Mouse (Mus musculus) spleen, adult 12 weeks (tissue): ENCODE results near the gene Rac3.

ENCODE experiments used
- DNase-seq: peaks from one replicate; pipeline ENCODE4 v3.0.0; 2022; ENCODE audit warnings: low spot score

The Rac3 gene

GRCm38 (mm10) chr11:120706120-120706519 is 15.2 kb upstream of the Rac3 start:
- DNase-seq: no peak

- no peak for DNase-seq
These were observed 14.0 kb upstream of the Rac3 start for GRCm38 (mm10) chr11:120707225-120707624.

- DNase-seq: no peak
These were observed 13.3 kb upstream of the Rac3 start for GRCm38 (mm10) chr11:120707969-120708368.

- DNase-seq: no peak
These were observed 11.7 kb upstream of the Rac3 start for GRCm38 (mm10) chr11:120709551-120709950.

GRCm38 (mm10) chr11:120710672-120711071 is 10.6 kb upstream of the Rac3 start:
- DNase-seq: no peak

GRCm38 (mm10) chr11:120711980-120712604 is 9.2 kb upstream of the Rac3 start:
- no peak for DNase-seq

GRCm38 (mm10) chr11:120712771-120713568 is 8.3 kb upstream of the Rac3 start:
- DNase-seq: peak; percentile 23

- peak; percentile 93 for DNase-seq
These were observed 7.4 kb upstream of the Rac3 start, which contains the start of the genes Cenpx and Lrrc45 for GRCm38 (mm10) chr11:120713580-120714518. Cenpx (minus strand) TSS chr11:120713738. Lrrc45 (plus strand) TSS chr11:120713925.

GRCm38 (mm10) chr11:120714546-120714945 is 6.7 kb upstream of the Rac3 start:
- no peak for DNase-seq

- no peak for DNase-seq
These were observed 6.1 kb upstream of the Rac3 start for GRCm38 (mm10) chr11:120715131-120715530.

GRCm38 (mm10) chr11:120719242-120719641 is 2.0 kb upstream of the Rac3 start:
- DNase-seq: no peak

- no peak for DNase-seq
These were observed 1.4 kb upstream of the Rac3 start for GRCm38 (mm10) chr11:120719841-120720376.

GRCm38 (mm10) chr11:120720450-120720849 is 820 bp upstream of the Rac3 start:
- peak; percentile 75 for DNase-seq

GRCm38 (mm10) chr11:120722067-120722630 is 879 bp downstream of the Rac3 start:
- DNase-seq: no peak

- DNase-seq: no peak
These were observed 1.6 kb downstream of the Rac3 start for GRCm38 (mm10) chr11:120722761-120723382.

- DNase-seq: no peak
These were observed 2.2 kb downstream of the Rac3 start for GRCm38 (mm10) chr11:120723509-120723908.

GRCm38 (mm10) chr11:120726243-120727168 is 5.2 kb downstream of the Rac3 start:
- DNase-seq: no peak

- peak; percentile 54 for DNase-seq
These were observed 5.9 kb downstream of the Rac3 start, which contains the start of gene Dcxr for GRCm38 (mm10) chr11:120727169-120727527. Dcxr (minus strand) TSS chr11:120727281.

GRCm38 (mm10) chr11:120727564-120727963 is 6.3 kb downstream of the Rac3 start:
- no peak for DNase-seq
